Mouse (Mus musculus) limb, embryonic 14.5 days (tissue): ENCODE data around the gene Gm17677. TPM values are rescaled to one million over a fixed set of nuclear protein-coding genes. Genes with fewer than 3 reads are reported as not detected.

Source experiments
- ATAC-seq: fragments of 200-750 bp; cut with Nextera tagmentation; 2 replicates; pipeline ENCODE4 v1.8.0; 2017; ENCODE audit warnings: low read depth, moderate number of reproducible peaks, moderate TSS enrichment; ENCODE audit not compliant: low FRiP score
- DNase-seq: peaks from one replicate; pipeline ENCODE4 v3.0.0-alpha.2; 2015; ENCODE audit warnings: low spot score
- H3K27ac ChIP-seq: fragments of 300-500 bp; sonication (generic); replicated peaks from 2 replicates; pipeline ENCODE4 v1.5.1; 2014; ENCODE audit warnings: low read depth, mild to moderate bottlenecking, low read length, moderate library complexity, mixed read lengths
- H3K27me3 ChIP-seq: fragments of 300-500 bp; sonication (generic); 2 replicates; pipeline ENCODE4 v1.6.1; 2014; ENCODE audit warnings: low read length, mixed read lengths; ENCODE audit not compliant: control insufficient read depth, insufficient read depth
- H3K36me3 ChIP-seq: fragments of 300-500 bp; sonication (generic); 2 replicates; pipeline ENCODE4 v1.6.1; 2014; ENCODE audit warnings: mild to moderate bottlenecking, low read length, moderate library complexity, mixed read lengths; ENCODE audit not compliant: control insufficient read depth, insufficient read depth
- H3K4me1 ChIP-seq: fragments of 300-500 bp; sonication (generic); 2 replicates; pipeline ENCODE4 v1.6.1; 2014; ENCODE audit warnings: antibody characterized with exemption, low read length, mixed read lengths; ENCODE audit not compliant: control insufficient read depth, insufficient read depth
- H3K4me2 ChIP-seq: fragments of 300-500 bp; sonication (generic); replicated peaks from 2 replicates; pipeline ENCODE4 v1.6.1; 2014; ENCODE audit warnings: low read depth, mild to moderate bottlenecking, low read length, moderate library complexity; ENCODE audit not compliant: severe bottlenecking
- H3K4me3 ChIP-seq: fragments of 300-500 bp; sonication (generic); replicated peaks from 2 replicates; pipeline ENCODE4 v1.5.1; 2014; ENCODE audit warnings: low read length
- H3K9ac ChIP-seq: fragments of 300-500 bp; sonication (generic); 2 replicates; pipeline ENCODE4 v1.6.1; 2014; ENCODE audit warnings: mild to moderate bottlenecking, low read depth, low read length, moderate library complexity; ENCODE audit not compliant: severe bottlenecking
- H3K9me3 ChIP-seq: fragments of 300-500 bp; sonication (generic); 2 replicates; pipeline ENCODE4 v1.6.1; 2016; ENCODE audit warnings: low read length; ENCODE audit not compliant: control insufficient read depth
- POLR2A ChIP-seq: fragments of 200-500 bp; IDR thresholded peaks from 2 replicates; pipeline ENCODE4 v1.8.0; 2012; ENCODE audit warnings: inconsistent platforms, mild to moderate bottlenecking, moderate library complexity, borderline replicate concordance; ENCODE audit not compliant: insufficient read depth, insufficient read length; ENCODE audit errors: extremely low read depth
- WGBS: fragments of 180-500 bp; shearing (Covaris S2); extraction: QIAGEN DNeasy Blood & Tissue Kit; methylation state at CpG from one replicate; pipeline ENCODE4 v1.1.7; 2014; 5-methylcytosine and 5-hydroxymethylcytosine counted together
- polyA plus RNA-seq, 2 experiments: library from polyadenylated mRNA; depleted of rRNA in 1 of 2; stranded (reverse) in 1 of 2; unstranded in 1 of 2; fragments of >200 nt; fragmentation: Nextera tagmentation in 1 of 2; extraction: Ambion mirVana in 1 of 2; gene quantifications; 2 replicates each; pipeline versions ENCODE4 v1.2.1 to v1.2.3; 2012 to 2014

The Gm17677 gene
- polyA plus RNA-seq (2012; rRNA removed) (not detected in 2 replicates), polyA plus RNA-seq (2014; fragmentation: Nextera tagmentation; extraction: Ambion mirVana) (not detected in 2 replicates)

GRCm38 (mm10) chr9:35740749-35741148 lies at the start of gene Gm17677:
Gene Gm17677 (plus strand): TSS chr9:35741049.
- ATAC-seq = no peak
- Histone ChIP-seq H3K4me1 (no peaks in the 10 kb centered on the region), H3K27me3 (no peaks in the 10 kb centered on the region)

DNA sequence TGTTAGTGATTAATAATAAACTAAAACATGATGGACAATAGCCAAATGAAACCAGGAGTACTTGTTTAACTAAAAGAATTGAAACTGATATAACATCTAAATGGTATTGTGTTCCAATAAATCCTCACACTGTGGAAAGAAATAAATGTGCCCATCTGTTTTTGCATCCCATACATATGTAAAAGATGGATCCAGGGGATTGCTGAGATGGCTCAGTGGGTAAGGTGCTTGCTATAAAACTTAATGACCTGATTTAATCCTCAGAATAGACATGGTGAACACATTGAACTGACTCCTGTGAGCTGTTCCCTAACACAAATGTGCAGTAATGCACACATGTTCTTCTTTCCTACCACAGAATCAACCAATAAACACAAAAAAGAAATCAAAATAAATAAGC lies 48.9 kb upstream of the Gm17677 start:
- Histone ChIP-seq H3K9me3 (no peaks in the 10 kb centered on the region), H3K4me2 (no peak overlapping the region), H3K27me3 (no peaks in the 10 kb centered on the region), H3K4me1 (no peaks in the 10 kb centered on the region), H3K27ac (no peak overlapping the region), H3K4me3 (no peak overlapping the region), H3K36me3 (no peaks in the 10 kb centered on the region), H3K9ac (no peak overlapping the region)
- no peak for TF ChIP-seq POLR2A
- ATAC-seq = no peak
- DNase-seq = no peak

More at GRCm38 (mm10) chr9:35740749-35741148, at the start of gene Gm17677:
- H3K9me3 ChIP-seq = 0 out of 2 replicates have a peak, but pooled peaks cover 3% of the 10 kb centered on the region
- no peak within 1 kb of the TSS for H3K27ac ChIP-seq
- DNase-seq = no peak
- H3K9ac ChIP-seq = no peak within 1 kb of the TSS
- TF ChIP-seq POLR2A = no peak
- H3K4me3 ChIP-seq = no peak within 1 kb of the TSS
- no peaks in the 10 kb centered on the region for H3K36me3 ChIP-seq
- H3K4me2 ChIP-seq = no peak within 1 kb of the TSS

- DNase-seq (no peak), ATAC-seq (no peak)
- Histone ChIP-seq H3K4me3 (no peak overlapping the region), H3K36me3 (no peaks in the 10 kb centered on the region), H3K27me3 (no peaks in the 10 kb centered on the region), H3K9ac (no peak overlapping the region), H3K9me3 (no peaks in the 10 kb centered on the region), H3K4me2 (no peak overlapping the region), H3K4me1 (no peaks in the 10 kb centered on the region), H3K27ac (no peak overlapping the region)
- TF ChIP-seq POLR2A = no peak
Measured at GRCm38 (mm10) chr9:35707265-35707664, 33.6 kb upstream of the Gm17677 start.

DNA sequence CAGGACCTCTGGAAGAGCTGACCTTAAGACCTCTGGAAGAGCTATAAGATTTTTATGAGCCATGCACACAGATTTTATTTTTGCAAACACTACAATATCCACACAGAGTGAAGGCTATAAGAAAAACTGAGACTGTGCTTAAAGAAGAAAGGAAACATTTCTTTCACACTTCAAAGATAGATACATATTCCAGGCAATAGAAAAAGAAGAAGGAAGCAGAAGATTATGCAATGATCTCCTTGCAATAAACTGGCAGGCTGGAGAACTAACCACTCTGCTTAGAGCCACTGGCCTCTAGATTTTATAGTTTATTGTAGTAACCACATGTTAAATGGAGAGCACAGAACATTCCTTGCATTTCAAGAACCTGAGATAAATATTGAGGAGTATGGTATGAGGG lies 16.0 kb downstream of the Gm17677 start:
- no peak overlapping the region for H3K27ac ChIP-seq
- no peaks in the 10 kb centered on the region for H3K27me3 ChIP-seq
- no peaks in the 10 kb centered on the region; the same call in 1 of the 2 replicates for H3K9me3 ChIP-seq
- no peak overlapping the region for H3K4me3 ChIP-seq
- no peak overlapping the region for H3K9ac ChIP-seq
- ATAC-seq (no peak), DNase-seq (no peak)
- no peak overlapping the region for H3K4me2 ChIP-seq
- no peak for TF ChIP-seq POLR2A
- H3K4me1 ChIP-seq = no peaks in the 10 kb centered on the region
- H3K36me3 ChIP-seq = no peaks in the 10 kb centered on the region

DNA sequence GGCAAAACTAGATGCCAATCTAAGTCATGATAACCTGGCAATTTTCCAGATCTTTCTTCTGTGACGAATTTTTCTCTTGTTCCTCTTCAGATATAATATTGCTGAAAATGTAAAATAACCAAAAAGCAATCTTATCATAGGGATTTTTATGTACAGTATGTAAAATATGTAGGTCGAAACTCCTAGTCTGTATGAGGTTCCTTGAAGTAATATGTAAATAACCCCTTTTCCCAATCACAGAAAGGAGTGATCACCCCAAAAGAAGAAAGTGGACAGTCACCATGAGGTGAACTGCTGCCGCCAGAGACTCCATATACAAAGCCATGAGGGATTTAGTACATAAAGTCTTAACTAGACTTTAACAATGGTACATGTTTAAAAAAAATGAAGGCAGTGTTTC lies 37.2 kb downstream of the Gm17677 start, which contains the start of gene Gm17727:
TSS of gene Gm17727 (minus strand) at position 101 of the 400 bp plus-strand sequence.
- no peak for TF ChIP-seq POLR2A
- Histone ChIP-seq H3K4me2 (no peak within 1 kb of the TSS), H3K27ac (no peak within 1 kb of the TSS), H3K9me3 (no peaks in the 10 kb centered on the region), H3K4me3 (no peak within 1 kb of the TSS), H3K27me3 (no peaks in the 10 kb centered on the region), H3K9ac (no peak within 1 kb of the TSS), H3K36me3 (no peaks in the 10 kb centered on the region), H3K4me1 (no peaks in the 10 kb centered on the region)
- DNase-seq = no peak
- 58% methylated on average over 3 of the region's 3 CpGs for WGBS
- ATAC-seq = no peak

GRCm38 (mm10) chr9:35790001-35790400 lies 49.2 kb downstream of the Gm17677 start, which contains the start of the genes Gm27235 and D730048I06Rik:
Gene Gm27235 (minus strand): TSS chr9:35790101.
Gene D730048I06Rik (minus strand): TSS chr9:35790112.
- no peaks in the 10 kb centered on the region for H3K27me3 ChIP-seq
- no peaks in the 10 kb centered on the region for H3K4me1 ChIP-seq
- WGBS = 90% methylated on average over 3 of the region's 3 CpGs
- no peak within 1 kb of the TSS for H3K4me2 ChIP-seq
- H3K4me3 ChIP-seq = no peak within 1 kb of the TSS
- H3K9me3 ChIP-seq = no peaks in the 10 kb centered on the region
- ATAC-seq = no peak
- H3K36me3 ChIP-seq = no peaks in the 10 kb centered on the region
- DNase-seq = no peak
- H3K9ac ChIP-seq = no peak within 1 kb of the TSS
- no peak for TF ChIP-seq POLR2A
- H3K27ac ChIP-seq = no peak within 1 kb of the TSS

Other genes starting within 250 kb of the Gm17677 start
- not detected in 2 replicates for gene Gm1113, start 222.8 kb upstream of the Gm17677 start, polyA plus RNA-seq (2012; rRNA removed)
- not detected in 2 replicates for gene Gm1113, start 222.8 kb upstream of the Gm17677 start, polyA plus RNA-seq (2014; fragmentation: Nextera tagmentation; extraction: Ambion mirVana)
- gene Ddx25, start 182.5 kb upstream of the Gm17677 start, polyA plus RNA-seq (2012; rRNA removed) = 1.9 and 2.3 TPM in 2 replicates
- 3.0 TPM in 2 replicates for gene Ddx25, start 182.5 kb upstream of the Gm17677 start, polyA plus RNA-seq (2014; fragmentation: Nextera tagmentation; extraction: Ambion mirVana)
- 13.1 and 20.8 TPM in 2 replicates for gene Pus3, start 182.5 kb upstream of the Gm17677 start, polyA plus RNA-seq (2012; rRNA removed)
- 18.2 and 21.7 TPM in 2 replicates for gene Pus3, start 182.5 kb upstream of the Gm17677 start, polyA plus RNA-seq (2014; fragmentation: Nextera tagmentation; extraction: Ambion mirVana)
- gene Pate2, start 170.8 kb upstream of the Gm17677 start, polyA plus RNA-seq (2012; rRNA removed) = 0.53 and 0.97 TPM in 2 replicates
- 0.37 and 0.55 TPM in 2 replicates for gene Pate2, start 170.8 kb upstream of the Gm17677 start, polyA plus RNA-seq (2014; fragmentation: Nextera tagmentation; extraction: Ambion mirVana)
- 8.1 and 10.8 TPM in 2 replicates for gene Hyls1, start 170.7 kb upstream of the Gm17677 start, polyA plus RNA-seq (2012; rRNA removed)
- gene Hyls1, start 170.7 kb upstream of the Gm17677 start, polyA plus RNA-seq (2014; fragmentation: Nextera tagmentation; extraction: Ambion mirVana) = 15.4 and 15.8 TPM in 2 replicates
- not detected in 2 replicates for gene Pate4, start 129.1 kb upstream of the Gm17677 start, polyA plus RNA-seq (2012; rRNA removed)
- not detected in 2 replicates for gene Pate4, start 129.1 kb upstream of the Gm17677 start, polyA plus RNA-seq (2014; fragmentation: Nextera tagmentation; extraction: Ambion mirVana)
- gene Pate3, start 92.8 kb upstream of the Gm17677 start, polyA plus RNA-seq (2012; rRNA removed) = not detected in 2 replicates
- gene Pate3, start 92.8 kb upstream of the Gm17677 start, polyA plus RNA-seq (2014; fragmentation: Nextera tagmentation; extraction: Ambion mirVana) = not detected in 2 replicates
- not detected in 2 replicates for gene Pate1, start 53.7 kb upstream of the Gm17677 start, polyA plus RNA-seq (2012; rRNA removed)
- gene Pate1, start 53.7 kb upstream of the Gm17677 start, polyA plus RNA-seq (2014; fragmentation: Nextera tagmentation; extraction: Ambion mirVana) = not detected in 2 replicates
- not detected in 2 replicates for gene Gm17727, start 37.1 kb downstream of the Gm17677 start, polyA plus RNA-seq (2012; rRNA removed)
- gene Gm17727, start 37.1 kb downstream of the Gm17677 start, polyA plus RNA-seq (2014; fragmentation: Nextera tagmentation; extraction: Ambion mirVana) = not detected in 2 replicates
- not detected in 2 replicates for gene Gm27235, start 49.1 kb downstream of the Gm17677 start, polyA plus RNA-seq (2012; rRNA removed)
- not detected in 2 replicates for gene Gm27235, start 49.1 kb downstream of the Gm17677 start, polyA plus RNA-seq (2014; fragmentation: Nextera tagmentation; extraction: Ambion mirVana)
- not detected in 2 replicates for gene D730048I06Rik, start 49.1 kb downstream of the Gm17677 start, polyA plus RNA-seq (2012; rRNA removed)
- gene D730048I06Rik, start 49.1 kb downstream of the Gm17677 start, polyA plus RNA-seq (2014; fragmentation: Nextera tagmentation; extraction: Ambion mirVana) = not detected in 2 replicates
- gene 9230110F15Rik, start 103.1 kb downstream of the Gm17677 start, polyA plus RNA-seq (2012; rRNA removed) = not detected in 2 replicates
- not detected in 2 replicates for gene 9230110F15Rik, start 103.1 kb downstream of the Gm17677 start, polyA plus RNA-seq (2014; fragmentation: Nextera tagmentation; extraction: Ambion mirVana)
- gene 9230113P08Rik, start 167.4 kb downstream of the Gm17677 start, polyA plus RNA-seq (2012; rRNA removed) = not detected in 2 replicates
- gene 9230113P08Rik, start 167.4 kb downstream of the Gm17677 start, polyA plus RNA-seq (2014; fragmentation: Nextera tagmentation; extraction: Ambion mirVana) = not detected in 2 replicates